Mouse (Mus musculus) forelimb bud, embryonic 11.5 days (tissue): ENCODE results near the gene Cfb.

Source experiments
- DNase-seq: peaks from one replicate; pipeline ENCODE4 v3.0.0-alpha.2; 2012; ENCODE audit warnings: low read depth, low spot score

Cfb gene

DNA sequence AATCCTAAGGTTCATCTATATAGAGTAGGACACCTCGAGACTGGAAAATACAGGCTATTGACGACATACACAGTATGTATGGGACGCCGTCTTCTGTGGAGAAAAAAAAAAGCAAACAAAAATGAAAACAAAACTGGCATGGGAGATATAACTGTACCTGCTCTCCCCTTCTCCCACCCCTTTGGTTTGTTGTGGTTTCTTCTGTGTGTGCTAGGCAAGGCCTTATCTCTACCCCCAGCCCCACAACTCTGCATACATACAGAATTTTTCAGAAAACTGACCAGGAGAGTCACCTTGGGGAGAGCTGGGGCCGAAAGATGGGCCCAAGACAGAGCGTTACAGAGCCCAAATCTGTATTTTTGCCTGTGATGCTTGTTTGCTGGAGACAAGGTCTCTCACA, 22.4 kb upstream of the Cfb start:
- DNase-seq: no peak

DNA sequence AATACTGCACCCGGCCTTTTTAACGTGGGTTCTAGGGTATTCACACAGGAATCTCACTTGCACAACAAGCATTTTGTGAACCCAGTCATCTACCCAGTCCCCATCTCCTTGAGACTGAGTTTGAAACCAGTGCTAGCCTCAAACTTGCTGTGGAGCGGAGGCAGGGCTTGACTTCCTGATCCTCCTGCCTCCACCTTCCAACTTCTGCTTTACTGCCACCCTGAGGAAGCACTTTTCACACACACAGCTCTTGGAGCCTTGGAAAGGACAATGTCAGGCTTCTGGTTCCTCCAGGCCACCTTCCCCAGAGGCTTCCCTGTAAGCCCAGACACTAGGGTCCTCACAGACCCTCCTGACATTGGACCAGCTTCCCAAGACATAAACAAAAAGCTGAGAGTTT, 21.0 kb upstream of the Cfb start:
- DNase-seq: no peak

DNA sequence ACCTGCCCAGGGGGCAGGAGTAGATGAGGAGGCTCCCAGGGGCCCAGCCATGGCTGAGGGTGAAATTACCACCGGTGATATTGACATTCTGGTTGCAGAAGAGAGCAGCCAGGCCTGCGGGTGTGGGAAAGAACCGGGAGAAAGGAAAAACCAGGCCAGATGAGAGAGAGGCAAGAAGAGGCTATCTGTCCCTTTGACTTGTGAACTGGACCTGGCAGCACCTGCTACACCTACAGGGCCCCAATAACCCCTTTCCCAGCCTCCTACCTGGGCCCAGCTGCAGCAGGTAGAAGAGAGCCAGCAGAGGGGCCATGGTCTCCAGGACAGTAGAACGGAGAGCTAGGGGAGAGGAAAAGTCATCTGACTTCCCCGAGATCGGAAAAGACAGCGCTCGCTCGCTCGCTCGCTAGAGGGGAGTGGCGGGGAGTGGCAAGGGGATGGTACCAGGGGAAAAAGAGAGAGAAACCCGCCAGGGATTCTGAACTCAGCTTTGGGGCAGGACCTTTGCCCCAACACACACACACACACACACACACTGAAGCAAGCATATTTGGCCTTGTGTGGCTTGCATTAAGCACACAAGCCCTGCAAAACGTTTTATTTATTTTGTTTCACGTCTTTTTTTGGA, 19.5 kb upstream of the Cfb start, which contains the start of gene Gm20547:
Gene Gm20547 (minus strand): TSS at position 360 of the 628 bp plus-strand sequence.
- DNase-seq: no peak

DNA sequence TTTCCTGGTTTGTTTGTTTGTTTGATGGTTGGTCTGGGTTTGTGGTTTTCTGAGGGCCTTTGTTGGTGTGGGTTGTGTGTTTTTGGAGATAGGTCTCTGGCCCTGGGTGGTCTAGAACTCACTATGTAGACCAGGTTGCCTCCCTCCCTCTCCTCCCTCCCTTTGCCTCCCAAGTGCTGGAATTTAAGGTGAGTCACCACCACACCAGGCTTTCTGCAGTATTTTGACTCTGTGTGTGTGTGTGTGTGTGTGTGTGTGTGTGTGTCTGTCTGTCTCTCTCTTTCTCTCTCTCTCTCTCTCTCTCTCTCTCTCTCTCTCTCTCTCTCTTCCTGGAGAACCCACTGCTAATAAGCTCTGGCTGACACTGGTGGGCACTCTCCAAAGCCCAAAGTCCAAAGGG, 18.8 kb upstream of the Cfb start:
- no peak for DNase-seq

DNA sequence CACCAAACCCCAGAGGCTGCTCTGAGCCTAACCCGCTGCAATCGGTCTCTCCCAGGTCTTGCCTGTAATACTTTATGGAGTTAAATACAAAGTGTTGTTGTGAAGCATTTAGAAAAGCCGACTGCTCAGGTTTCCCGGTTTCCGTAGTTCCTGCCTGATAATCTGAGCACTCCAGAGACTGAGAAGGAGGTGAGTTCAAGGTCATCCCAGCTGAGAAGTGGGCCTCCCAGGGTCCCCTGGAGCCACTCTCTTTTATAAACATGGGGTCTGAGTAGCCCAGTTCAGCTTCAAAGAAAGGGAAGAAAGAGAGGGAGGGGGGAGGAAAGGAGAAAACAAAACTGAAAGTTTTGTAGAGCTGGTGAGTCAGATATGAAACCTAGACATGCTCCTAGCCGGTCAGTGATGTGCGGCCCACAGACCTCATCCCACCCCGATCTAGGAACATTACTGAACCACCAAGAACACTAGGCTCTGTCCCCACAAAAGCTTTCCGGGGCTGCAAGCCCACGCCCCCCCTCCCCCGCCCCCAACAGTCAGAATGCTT, 17.1 kb upstream of the Cfb start, which contains the start of gene Zbtb12:
Gene Zbtb12 (plus strand): TSS at position 148 of the 544 bp plus-strand sequence.
- no peak for DNase-seq

DNA sequence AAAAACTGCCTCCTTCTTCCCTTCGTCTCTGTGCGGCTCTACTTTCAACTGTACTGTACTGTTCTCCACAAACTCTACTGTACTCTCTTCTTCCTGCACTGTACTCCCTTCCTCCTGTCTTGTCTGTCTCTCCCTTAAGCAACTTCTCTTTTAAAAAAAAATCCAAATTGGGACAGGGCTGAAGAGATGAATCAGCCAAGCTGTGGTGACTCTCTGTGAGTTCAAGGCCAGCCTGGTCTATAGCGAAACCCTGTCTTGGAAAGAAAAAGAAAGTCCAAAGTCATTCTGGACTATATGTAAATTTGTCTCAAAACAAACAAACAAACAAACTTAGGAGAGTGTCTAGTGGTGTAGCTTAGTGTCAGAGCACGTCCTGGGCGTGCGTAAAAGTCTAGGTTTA, 12.0 kb upstream of the Cfb start:
- no peak for DNase-seq

DNA sequence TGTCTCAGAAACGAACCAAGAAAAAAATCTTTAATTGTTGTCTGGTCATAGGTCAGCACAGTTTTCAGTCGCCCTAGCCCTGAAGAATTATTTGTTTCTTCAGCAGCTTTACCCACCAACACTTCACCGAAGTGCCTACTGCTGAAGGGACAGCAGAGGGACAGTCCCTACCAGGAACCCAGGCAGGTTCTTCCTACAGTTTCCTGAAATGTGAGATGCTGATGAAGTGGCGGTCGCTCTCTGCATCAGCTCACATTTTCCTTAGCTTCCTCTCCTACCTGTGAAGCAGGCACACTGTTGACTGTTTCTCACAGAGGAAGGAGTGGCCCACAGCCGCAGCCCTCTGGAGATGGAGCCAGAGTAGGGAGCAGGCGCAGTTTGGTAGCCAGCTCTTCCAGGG, 3.7 kb upstream of the Cfb start:
- DNase-seq: no peak

DNA sequence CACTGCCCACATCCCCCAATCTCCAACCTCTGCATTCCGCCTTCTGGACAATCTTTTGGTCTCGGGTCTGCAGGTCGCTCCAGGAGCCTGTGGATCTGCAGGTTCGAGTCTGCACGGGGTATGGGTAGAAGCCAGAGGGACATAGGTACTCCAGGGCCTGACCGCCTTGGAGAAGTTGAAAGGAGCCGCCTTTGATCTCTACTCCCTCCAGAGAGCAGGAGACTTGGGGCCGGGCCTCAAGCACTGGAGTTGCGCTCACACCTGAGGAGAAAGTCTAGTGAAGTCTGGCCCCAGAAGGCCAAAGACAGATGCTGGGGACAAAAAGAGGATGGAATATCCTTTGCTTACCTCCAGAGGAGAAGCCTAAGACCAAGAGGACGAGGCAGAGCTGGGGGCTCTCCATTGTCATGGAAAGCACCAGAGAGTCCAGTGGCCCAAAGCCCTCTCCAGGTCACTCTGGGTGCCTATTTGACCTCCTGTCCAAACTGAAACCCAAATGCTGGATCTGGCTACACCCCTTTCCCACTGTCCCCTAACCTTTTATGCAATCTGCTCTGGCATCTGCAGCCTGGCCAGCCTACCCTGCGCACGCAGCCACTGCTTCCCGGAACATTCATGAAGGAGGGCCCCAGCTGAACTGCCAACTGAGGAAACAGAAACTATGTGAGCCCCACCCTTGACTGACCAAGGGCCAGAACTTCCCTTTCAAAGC, 458 bp downstream of the Cfb start:
- no peak for DNase-seq

DNA sequence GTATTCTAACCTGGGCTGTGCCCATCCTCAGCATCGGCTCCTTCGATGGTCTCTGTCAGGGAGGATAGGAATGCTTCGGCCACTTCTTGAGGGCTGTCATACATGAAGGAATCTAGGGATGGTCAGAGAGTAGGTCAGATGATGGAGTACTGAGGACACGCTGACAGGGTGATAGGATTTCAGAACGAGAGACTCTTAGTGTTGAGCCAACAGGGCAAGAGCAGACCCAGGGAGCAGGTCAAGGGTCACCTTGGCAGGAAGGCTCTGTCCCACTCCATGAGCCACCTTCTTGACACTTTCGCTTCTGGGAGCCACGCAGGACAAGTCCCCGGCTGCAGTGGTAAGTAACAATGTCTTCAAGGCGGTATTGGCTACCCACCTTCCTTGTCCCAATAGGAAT, 1.8 kb downstream of the Cfb start:
- DNase-seq: no peak

DNA sequence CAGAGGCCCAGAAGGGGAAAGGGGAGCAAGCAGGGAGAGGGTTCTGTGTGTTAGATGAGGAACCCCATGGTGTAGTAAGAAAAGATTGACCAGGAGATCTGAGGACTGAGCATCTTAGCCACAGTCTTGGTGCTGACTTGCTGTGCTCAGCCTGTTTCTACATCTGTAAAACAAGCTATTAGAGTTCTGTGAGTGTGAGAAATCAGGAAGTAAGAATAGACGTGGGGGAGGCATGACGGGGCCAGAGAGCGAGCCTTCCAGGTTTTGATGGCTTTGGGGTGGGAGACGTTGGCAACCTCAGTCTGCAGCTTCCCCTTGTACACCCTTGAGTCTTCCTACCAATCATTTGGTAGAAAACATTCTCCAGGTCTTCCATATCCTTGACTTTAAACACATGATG, 3.6 kb downstream of the Cfb start:
- DNase-seq: no peak

DNA sequence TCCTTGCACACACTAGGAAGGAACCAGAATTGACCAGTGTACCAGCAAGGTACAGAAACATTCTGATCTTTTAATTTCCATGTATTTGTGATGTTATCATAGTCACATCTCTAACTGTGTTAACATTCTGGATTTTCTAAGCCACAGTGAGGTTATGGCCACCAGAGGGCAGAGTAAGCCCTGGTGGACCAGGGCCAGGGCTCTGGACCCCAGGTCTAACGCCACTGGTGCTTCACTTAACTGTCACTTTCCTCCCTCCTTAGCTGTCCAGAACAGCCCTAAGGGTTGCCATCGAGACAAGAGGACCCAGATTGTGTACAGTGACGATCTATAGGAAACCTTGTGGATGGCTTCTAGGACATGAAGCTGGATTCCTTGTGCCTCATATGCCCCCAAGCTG, 6.5 kb downstream of the Cfb start:
- peak; percentile 40 for DNase-seq

DNA sequence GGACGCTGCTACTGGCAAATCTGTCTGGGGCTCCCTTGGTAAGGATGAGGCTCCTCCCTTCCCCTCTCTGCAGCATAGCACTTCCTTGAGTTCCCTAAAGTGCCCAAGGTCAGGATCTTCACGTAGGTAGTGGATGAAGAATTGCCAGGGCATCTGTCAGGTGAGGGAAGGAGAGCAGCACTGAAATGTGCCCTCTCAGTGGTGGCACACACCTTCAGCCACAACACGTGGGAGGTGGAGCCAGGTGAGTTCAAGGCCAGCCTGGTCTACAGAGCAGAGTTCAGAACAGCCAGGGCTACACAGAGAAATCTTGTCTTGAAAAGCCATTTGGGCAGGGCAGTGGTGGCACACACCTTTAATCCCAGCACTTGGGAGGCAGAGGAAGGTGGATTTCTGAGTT, 7.6 kb downstream of the Cfb start:
- no peak for DNase-seq

DNA sequence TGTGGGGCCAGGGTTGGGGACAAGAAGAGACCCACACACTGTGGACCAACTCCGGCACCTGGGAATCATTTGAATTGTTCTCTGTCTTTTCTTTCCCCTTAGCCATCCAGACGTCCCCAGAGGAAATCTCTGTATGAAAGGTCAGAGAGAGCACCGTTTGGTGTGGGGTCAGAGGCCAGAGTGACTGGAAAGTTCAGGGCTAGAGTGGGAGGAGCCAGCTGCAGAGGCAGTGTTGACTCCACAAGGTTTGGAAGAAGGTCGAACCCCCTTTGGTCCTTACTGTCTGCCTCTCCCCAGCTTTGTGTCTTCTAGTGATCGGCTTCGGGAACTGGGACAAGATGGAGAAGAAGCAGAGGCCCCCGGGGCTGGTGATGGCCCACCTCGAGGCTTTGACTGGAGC, 8.8 kb downstream of the Cfb start:
- no peak for DNase-seq

DNA sequence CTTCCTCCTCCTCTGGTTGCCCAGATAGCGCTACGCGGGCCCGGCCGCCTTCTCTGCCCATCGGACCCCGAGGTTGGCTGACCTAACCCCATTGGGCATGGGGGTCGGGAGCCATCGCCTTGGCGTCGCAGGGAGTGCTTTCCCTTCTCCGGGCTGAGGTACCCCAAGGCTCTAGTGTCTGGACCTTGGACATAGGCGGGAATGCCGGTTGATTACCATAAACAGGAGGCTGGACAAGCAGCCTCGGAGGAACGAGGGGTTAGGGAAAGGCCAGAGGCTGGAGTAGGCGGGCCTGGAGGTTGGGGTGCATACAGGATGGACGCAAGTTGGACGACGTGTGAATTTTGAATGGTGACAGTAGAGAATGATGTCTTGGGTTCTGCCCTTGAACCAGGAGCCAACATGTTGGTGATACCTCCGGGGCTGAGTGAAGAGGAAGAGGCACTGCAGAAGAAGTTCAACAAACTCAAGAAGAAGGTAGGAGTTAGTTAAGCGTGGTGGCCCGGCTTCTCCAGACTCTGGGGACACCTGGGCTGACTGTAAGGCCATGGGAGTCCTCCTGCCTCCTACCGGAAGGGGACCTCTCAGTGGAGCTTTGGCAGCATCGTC, 11.7 kb downstream of the Cfb start:
- DNase-seq: no peak

DNA sequence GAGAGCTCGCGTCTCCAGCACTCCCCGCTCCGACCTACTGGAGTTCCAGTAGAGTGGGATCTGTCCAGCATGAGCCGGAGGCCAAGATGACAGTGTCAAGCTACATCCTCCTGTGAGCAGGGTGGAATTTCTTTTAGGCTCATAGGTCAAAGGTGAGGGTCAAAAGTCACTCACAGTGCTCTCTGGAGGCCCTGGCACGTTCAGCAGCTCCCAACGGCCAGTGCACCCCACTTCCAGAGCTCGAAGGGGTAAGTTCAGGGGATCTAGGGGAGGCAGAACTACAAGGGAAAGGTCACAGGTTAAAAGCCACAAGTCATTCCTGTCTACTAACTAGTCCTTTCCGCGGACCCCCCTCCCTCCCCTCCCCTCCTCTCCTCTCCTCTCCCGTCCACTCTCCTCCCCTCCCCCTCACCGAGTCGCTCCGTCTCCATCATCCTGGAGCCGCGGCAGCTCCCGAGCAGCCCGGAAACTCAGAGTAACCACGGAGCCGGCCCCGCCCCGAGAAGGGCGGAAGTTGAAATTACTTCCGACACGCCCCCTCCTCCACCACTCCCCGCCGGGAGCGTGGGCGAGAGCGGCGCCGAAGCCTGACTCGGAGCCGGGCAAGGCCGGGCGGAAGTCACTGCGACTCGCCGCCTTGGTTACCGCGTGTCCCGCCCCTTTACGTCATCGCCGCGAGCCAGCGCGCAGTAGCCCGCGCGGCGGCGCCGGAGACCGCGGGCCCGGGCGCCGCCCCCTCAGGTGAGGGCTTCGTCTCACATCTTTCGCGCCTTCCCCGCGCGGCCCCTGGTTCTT, 12.4 kb downstream of the Cfb start, which contains the start of the genes Skiv2l and Nelfe:
Gene Skiv2l (minus strand): TSS at position 489 of the 795 bp plus-strand sequence.
Gene Nelfe (plus strand): TSS at position 670 of the 795 bp plus-strand sequence.
- peak; percentile 97 for DNase-seq

DNA sequence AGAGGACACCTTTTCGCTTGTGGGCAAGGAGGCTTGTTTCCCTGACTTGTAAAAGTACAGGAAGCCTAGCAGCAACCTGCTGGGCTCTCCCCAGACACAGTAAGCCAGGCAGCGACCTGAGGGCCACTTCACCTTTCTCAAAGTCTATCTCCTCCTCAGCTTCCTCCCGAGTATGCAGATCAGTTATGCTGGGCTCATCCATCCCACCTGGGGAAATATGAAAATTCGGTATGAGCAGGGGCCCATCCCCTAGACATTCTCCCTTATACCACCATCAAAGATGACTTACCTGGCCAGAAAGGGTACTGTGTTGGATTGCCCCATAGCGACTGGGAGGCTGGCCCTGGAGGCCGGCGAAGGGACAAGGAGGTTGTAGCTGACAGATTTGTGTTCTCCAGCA, 14.7 kb downstream of the Cfb start:
- no peak for DNase-seq

DNA sequence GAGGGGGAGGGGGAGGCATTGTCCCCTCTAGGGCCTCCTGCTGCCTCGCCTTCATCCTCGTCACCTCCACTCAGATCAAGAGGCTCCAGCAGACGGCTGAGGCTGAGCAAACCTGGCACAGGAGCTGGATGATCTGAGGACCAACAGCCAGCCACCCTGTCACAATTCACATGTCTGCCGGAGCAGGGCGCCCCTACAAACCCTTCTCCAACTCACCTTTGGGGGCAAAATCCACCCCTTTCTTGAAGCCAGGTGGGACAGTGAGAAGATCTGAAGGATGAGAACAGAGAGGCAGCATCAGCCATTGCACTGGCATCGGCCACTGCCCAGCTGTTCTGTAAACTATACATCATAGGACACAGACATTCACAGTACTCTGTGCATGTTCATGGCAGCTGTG, 15.1 kb downstream of the Cfb start:
- no peak for DNase-seq

DNA sequence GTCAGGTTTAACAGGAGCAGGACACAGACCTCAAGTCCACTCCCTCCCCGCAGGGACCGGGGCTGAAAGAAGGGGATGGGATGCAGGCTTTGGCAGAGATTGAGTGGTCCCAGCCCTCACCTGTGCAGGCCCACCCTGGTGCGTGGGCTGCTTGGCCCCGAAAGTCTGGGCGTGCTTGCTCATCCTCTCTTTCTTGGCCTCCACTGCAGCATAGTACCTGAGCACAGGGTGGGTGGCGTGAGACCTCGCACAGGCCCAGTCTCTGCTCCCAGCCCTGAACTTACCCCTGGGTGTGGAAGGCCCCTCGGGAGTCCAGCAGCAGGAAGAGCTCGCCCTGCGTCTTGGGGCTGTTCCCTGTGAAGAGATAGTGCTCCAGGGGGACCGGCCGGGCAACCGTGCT, 17.4 kb downstream of the Cfb start:
- no peak for DNase-seq

DNA sequence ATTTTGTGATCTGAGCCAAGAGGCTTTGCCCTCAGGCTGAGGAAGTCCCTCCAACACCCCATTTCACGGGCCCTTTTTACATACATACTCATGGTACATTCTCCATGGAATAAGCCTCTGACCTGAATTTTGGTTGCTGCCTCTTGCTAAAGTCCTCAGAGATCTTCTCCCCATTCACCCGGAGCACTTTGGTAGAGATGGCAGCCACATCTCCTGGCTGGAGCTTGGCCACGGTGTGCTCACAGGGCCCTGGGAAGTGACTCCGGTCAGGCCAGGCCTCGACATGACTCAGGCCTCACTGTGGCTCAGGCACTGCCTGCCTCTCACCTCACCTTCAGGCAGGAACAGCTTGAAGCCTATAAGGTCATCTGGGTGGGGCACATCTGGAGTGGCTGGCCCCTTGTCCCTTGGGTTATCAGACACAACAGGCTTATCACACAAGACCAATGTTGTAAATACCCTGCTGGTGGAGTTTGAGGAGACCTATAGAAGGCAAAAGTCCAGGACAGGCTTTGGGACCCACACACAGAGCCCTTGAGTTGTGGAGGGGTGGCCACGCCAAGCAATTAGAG, 21.5 kb downstream of the Cfb start:
- no peak for DNase-seq

DNA sequence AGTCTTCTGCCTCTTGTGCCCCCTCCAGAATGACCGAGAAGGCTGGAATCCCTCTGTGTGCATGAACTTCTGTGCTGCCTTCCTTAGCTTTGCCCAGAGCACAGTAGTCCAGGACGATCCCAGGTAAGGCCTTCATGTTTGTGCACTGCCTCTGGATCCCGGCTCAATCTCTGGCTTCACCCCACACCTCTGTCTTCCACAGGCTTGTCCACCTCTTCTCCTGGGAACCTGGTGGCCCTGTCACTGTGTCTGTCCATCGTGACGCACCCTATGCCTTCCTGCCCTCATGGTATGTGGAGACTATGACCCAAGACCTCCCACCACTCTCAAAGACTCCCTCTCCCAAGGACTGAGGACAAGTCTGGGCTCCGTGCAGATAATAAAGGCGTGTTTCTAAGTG, 23.5 kb downstream of the Cfb start:
- no peak for DNase-seq
